Mouse (Mus musculus) limb, embryonic 10.5 days (tissue): ENCODE data around the gene Srcap. TPM values are rescaled to one million over a fixed set of nuclear protein-coding genes. Genes with fewer than 3 reads are reported as not detected.
"Not testable (repeated sequence)": the region's sequence is repeated elsewhere in the genome, so short reads cannot be mapped to it uniquely, and the experiment has no call there.

Experiments used
- DNase-seq: peaks from one replicate; pipeline ENCODE4 v3.0.0-alpha.2; 2017; ENCODE audit warnings: low spot score
- H3K27ac ChIP-seq: fragments of 300-500 bp; sonication (generic); 2 replicates; pipeline ENCODE4 v1.5.1; 2016; ENCODE audit warnings: mild to moderate bottlenecking
- H3K27me3 ChIP-seq: fragments of 300-500 bp; sonication (generic); 2 replicates; pipeline ENCODE4 v1.6.1; 2016; ENCODE audit warnings: low read depth, mild to moderate bottlenecking; ENCODE audit not compliant: poor library complexity, severe bottlenecking
- H3K36me3 ChIP-seq: fragments of 300-500 bp; sonication (generic); 2 replicates; pipeline ENCODE4 v1.6.1; 2016; ENCODE audit warnings: mild to moderate bottlenecking, moderate library complexity
- H3K4me1 ChIP-seq: fragments of 300-500 bp; sonication (generic); 2 replicates; pipeline ENCODE4 v1.6.1; 2016
- H3K4me3 ChIP-seq: fragments of 300-500 bp; sonication (generic); 2 replicates; pipeline ENCODE4 v1.5.1; 2016; ENCODE audit warnings: mild to moderate bottlenecking, moderate library complexity
- H3K9me3 ChIP-seq: fragments of 300-500 bp; sonication (generic); replicated peaks from 2 replicates; pipeline ENCODE4 v1.6.1; 2016; ENCODE audit warnings: mild to moderate bottlenecking
- WGBS: fragments of 180-500 bp; shearing (Covaris S2); methylation state at CpG from one replicate; pipeline ENCODE4 v1.1.7; 2016; 5-methylcytosine and 5-hydroxymethylcytosine counted together
- polyA plus RNA-seq: library from polyadenylated mRNA; unstranded; fragments of >200 nt; fragmentation: Nextera tagmentation; extraction: Ambion mirVana; gene quantifications from 2 replicates; pipeline ENCODE4 v1.2.1, GENCODE M21; 2016

Srcap gene
- 70.9 and 80.4 TPM in 2 replicates for polyA plus RNA-seq

DNA sequence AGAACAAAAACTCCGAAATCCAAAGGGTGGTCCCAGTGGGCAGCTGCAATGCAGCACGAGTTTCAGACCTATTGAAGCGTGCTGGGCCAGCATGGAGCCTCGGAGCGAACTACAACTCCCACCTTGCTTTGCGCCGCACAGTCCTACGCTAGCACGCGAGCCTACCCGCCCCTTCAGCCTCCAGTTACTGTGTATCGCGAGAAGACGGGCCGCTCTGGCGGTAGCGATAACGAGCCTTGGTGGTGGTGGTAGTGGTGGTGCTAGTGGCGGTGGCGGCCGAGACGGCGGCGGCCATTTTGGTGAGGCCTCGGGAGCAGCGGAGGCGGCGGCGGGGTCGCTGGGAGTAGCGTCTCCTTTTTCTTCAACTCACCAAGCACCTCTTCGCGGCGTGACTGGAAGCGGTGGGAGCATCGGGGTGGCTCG lies at the start of gene Srcap:
Gene Srcap, plus strand, starts transcription at position 176 of the 423 bp plus-strand sequence.
- peak within 1 kb of the TSS; percentile 86 for H3K4me3 ChIP-seq
- peaks cover 22% of the 10 kb centered on the region for H3K4me1 ChIP-seq
- peak; percentile 96 for DNase-seq
- no peaks in the 10 kb centered on the region for H3K9me3 ChIP-seq
- H3K27ac ChIP-seq, result peak within 1 kb of the TSS; percentile 99
- peaks cover 37% of the 10 kb centered on the region for H3K36me3 ChIP-seq
- under 1% methylated on average over 37 of the region's 37 CpGs for WGBS
- H3K27me3 ChIP-seq, result no peaks in the 10 kb centered on the region

DNA sequence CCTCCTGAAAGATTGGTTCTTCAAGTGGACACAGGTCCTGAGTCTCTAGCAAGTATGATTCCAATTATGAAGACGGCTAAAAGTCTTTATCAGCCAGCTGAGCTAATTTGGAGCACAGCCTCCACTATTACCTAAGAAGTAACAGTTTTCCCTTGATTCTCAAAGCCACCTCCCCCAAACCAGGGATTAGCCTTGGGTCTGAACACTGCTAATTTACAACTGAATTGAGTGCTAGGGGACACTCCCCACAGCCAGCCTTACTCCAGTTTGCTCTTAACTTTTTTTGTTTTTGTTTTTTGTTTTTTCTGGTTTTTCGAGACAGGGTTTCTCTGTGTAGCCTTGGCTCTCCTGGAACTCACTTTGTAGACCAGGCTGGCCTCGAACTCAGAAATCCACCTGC lies 46.6 kb upstream of the Srcap start:
- WGBS, result 89% methylated on average over 3 of the region's 3 CpGs
- H3K4me1 ChIP-seq, result peaks cover 3% of the 10 kb centered on the region; the same call in 1 of the 2 replicates
- DNase-seq, result no peak
- H3K4me3 ChIP-seq, result no peak overlapping the region
- no peak overlapping the region for H3K27ac ChIP-seq
- H3K9me3 ChIP-seq, result no peaks in the 10 kb centered on the region; the same call in 1 of the 2 replicates
- H3K36me3 ChIP-seq, result peaks cover 91% of the 10 kb centered on the region
- H3K27me3 ChIP-seq, result no peaks in the 10 kb centered on the region

DNA sequence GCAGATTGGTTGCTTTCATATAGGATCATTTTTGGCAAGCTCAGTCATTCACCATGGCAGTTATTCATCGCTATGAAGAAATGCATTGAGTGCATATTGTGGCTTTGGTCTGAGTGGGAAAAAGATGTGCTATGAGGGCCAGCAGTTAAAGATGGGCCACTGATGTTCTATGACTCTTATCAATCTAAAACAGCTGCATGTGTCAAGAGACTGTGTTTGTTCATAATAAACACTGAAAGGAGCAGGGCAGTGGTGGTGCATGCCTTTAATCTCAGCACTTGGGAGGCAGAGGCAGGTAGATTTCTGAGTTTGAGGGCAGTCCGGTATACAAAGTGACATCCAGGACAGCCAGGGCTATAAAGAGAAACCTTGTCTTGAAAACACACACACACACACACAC lies 46.1 kb upstream of the Srcap start:
- not testable (repeated sequence) for H3K4me1 ChIP-seq, H3K9me3 ChIP-seq, H3K27me3 ChIP-seq, DNase-seq, H3K4me3 ChIP-seq, H3K27ac ChIP-seq
- 93% methylated on average over 2 of the region's 2 CpGs for WGBS
- peaks cover 86% of the 10 kb centered on the region for H3K36me3 ChIP-seq

DNA sequence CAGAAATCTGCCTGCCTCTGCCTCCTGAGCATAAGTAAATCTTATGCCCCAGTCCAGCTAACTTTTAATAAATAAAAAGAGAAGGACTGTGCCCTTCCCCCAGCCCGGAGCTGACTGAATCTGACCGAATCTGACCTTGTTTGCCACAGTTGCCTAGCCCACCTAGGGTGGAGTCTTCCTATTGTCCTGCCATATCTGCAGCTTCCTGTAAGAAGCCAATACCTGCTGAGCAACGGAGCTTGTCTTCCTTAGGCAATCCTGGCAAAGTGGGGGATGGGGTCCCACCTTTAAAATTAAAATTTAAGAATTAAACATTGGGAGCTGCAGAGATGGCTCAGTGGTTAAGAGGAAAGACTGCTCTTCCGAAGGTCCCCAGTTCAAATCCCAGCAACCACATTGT lies 45.2 kb upstream of the Srcap start:
- Histone ChIP-seq H3K27me3 (no peaks in the 10 kb centered on the region), H3K27ac (no peak overlapping the region), H3K9me3 (no peaks in the 10 kb centered on the region; the same call in 1 of the 2 replicates), H3K4me1 (peaks cover 5% of the 10 kb centered on the region; the same call in 1 of the 2 replicates), H3K4me3 (no peak overlapping the region), H3K36me3 (peaks cover 77% of the 10 kb centered on the region)
- WGBS, result 95% methylated on average over 4 of the region's 4 CpGs
- no peak for DNase-seq

DNA sequence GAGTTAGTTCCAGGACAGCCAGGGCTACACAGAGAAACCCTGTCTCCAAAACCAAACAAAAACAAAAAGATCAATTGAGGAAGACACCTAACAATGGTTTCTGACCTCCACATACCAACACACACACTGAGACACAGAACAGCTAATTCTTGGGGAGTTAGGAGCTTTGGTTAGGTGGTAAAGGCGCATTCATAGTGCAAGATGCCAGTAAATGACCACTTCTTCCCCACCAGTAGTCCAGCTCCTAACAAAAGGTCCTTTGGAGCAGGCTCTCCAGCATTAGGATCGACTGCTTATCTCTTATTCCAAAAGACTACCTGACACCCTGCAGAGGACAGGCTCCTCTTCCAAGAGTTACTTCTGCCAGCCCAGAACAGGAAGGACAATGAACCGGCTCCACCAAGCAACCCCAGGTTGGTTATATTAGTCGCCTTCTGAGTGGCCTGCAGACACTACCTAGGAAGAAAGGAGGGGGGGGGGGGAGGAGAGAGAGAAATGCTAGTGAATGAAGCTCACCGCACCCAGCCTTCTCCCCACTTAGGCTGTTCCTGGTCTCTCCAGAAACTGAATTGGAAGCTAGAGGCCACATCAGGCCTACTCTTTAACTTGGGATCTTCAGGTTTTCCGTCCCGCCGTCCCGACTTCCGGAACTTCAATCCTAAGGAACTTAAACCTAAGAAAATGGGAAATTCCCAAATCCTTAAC lies 41.6 kb upstream of the Srcap start:
- DNase-seq, result peak; percentile 60
- H3K36me3 ChIP-seq, result peaks cover 66% of the 10 kb centered on the region

DNA sequence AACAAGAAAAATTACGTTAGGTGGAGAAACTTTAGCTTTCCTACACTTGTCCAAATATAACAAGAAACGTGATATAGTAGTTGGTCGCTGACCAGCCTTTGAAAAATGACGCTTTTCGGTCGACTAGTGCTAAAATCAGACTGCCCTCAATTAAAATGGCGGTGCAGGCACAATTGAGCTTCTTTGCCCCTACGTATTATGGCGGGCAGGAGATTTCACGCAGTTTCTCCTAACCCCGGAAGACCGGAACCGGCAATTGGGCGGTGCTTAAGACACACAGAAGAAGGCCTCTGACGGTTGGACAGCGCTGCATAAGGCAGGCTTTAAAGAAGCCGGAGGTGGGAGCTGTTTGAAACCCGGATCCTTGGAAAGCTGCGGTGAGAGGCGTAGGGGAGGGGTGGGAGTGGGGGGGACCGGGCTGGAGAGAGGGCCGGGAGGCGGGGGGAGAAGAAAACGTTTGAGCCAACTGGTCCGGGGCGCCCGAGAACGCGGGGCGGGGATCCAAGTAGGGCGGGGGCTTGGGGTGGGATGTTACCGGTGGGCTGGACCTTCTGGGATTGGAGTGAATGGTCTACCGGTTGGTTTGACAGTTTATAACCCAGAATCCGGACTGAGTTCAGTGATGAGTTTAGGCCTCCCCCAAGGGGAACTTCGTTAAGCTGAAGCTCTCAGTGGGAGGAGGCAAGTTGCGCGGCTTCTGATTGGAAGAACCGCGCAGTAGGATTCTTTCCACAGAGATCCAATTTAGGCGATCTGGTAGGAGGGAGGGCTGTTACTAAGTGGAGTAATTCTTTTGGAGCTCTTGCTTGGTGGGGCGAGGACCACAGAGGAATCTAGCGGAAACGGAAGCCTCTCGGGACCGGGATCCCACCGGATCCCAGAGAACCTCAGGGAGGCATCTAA lies 40.8 kb upstream of the Srcap start:
- Histone ChIP-seq H3K27ac (peak overlapping the region; percentile 94), H3K9me3 (no peaks in the 10 kb centered on the region; the same call in 1 of the 2 replicates), H3K4me1 (peaks cover 17% of the 10 kb centered on the region), H3K36me3 (peaks cover 66% of the 10 kb centered on the region), H3K27me3 (no peaks in the 10 kb centered on the region), H3K4me3 (peak overlapping the region; percentile 89)
- 1% methylated on average over 46 of the region's 46 CpGs for WGBS
- DNase-seq, result peak; percentile 88

More for the DNA sequence above, 41.6 kb upstream of the Srcap start:
- H3K4me1 ChIP-seq, result peaks cover 17% of the 10 kb centered on the region
- WGBS, result 13% methylated on average over 10 of the region's 10 CpGs
- peak overlapping the region; percentile 94 for H3K27ac ChIP-seq
- no peaks in the 10 kb centered on the region for H3K27me3 ChIP-seq
- no peaks in the 10 kb centered on the region; the same call in 1 of the 2 replicates for H3K9me3 ChIP-seq
- peak overlapping the region; percentile 89 for H3K4me3 ChIP-seq

DNA sequence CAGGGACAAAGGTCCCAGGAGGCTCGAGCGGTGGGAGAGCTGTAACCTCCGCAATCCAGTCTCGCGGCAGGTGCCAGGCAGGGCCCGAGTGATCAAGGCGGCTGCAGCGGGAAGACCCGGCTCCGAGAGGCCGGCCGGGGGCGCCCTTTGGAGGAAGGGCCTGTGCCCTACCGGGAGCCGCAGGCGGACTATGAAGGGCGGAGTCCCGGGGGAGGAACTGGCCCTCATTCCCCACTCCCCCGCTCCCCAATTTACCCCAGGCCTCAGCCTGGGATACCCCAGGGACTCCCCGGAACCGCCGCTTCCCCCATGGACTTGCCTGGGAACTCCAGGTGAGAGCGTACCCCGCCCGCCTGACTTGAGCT lies 40.2 kb upstream of the Srcap start:
- under 1% methylated on average over 25 of the region's 25 CpGs for WGBS
- peaks cover 66% of the 10 kb centered on the region for H3K36me3 ChIP-seq
- H3K4me1 ChIP-seq, result peaks cover 17% of the 10 kb centered on the region
- no peaks in the 10 kb centered on the region for H3K27me3 ChIP-seq
- H3K4me3 ChIP-seq, result peak overlapping the region; percentile 89
- DNase-seq, result peak; percentile 74
- H3K27ac ChIP-seq, result peak overlapping the region; percentile 94
- no peaks in the 10 kb centered on the region; the same call in 1 of the 2 replicates for H3K9me3 ChIP-seq

DNA sequence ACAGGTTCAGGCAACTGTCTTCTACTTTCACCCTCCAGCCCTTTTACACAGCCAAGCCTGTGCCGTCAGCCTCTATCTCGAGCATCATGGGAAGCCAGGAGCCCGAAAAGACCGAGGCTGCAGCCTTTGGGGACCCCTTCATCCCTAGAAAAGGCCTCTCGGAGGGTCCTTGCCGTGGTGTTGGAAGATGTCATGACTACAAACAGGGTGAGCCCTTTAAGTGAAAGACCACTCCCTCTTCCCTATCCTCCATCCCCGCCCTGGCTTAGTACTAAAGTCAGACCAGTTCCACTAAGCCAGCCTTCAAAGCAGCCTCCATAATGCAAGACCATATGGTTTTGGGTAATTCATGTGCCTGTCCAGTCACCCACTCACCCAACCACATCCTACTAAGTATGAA lies 39.7 kb upstream of the Srcap start:
- 4% methylated on average over 7 of the region's 7 CpGs for WGBS
- DNase-seq, result no peak
- Histone ChIP-seq H3K4me1 (peaks cover 21% of the 10 kb centered on the region), H3K9me3 (no peaks in the 10 kb centered on the region; the same call in 1 of the 2 replicates), H3K36me3 (peaks cover 66% of the 10 kb centered on the region), H3K27ac (peak overlapping the region; percentile 94), H3K4me3 (peak overlapping the region; percentile 89), H3K27me3 (no peaks in the 10 kb centered on the region)

DNA sequence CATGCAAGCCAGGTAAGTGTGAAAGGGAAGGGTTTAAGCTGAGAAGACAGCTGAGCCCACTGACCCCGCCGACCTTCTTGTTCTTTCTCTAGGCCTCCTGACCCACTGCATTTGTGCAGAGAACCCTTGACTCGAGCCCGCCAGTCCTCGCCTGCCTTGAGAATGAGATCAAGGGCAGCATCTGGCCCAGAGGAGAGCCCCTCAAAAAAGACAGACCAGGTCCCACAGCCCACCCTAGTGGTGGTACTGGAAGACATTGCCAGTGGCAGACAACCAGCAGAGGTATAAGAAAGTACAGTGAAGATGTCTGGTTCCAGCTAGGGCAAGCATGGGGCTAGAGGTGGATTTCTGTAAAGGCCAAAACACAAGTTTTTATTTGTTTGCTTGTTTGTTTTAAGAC lies 38.1 kb upstream of the Srcap start:
- DNase-seq, result no peak
- H3K27me3 ChIP-seq, result no peaks in the 10 kb centered on the region
- 86% methylated on average over 5 of the region's 5 CpGs for WGBS
- H3K4me1 ChIP-seq, result peaks cover 26% of the 10 kb centered on the region
- no peaks in the 10 kb centered on the region for H3K9me3 ChIP-seq
- H3K36me3 ChIP-seq, result peaks cover 51% of the 10 kb centered on the region
- H3K4me3 ChIP-seq, result no peak overlapping the region; the same call in 1 of the 2 replicates
- no peak overlapping the region for H3K27ac ChIP-seq

DNA sequence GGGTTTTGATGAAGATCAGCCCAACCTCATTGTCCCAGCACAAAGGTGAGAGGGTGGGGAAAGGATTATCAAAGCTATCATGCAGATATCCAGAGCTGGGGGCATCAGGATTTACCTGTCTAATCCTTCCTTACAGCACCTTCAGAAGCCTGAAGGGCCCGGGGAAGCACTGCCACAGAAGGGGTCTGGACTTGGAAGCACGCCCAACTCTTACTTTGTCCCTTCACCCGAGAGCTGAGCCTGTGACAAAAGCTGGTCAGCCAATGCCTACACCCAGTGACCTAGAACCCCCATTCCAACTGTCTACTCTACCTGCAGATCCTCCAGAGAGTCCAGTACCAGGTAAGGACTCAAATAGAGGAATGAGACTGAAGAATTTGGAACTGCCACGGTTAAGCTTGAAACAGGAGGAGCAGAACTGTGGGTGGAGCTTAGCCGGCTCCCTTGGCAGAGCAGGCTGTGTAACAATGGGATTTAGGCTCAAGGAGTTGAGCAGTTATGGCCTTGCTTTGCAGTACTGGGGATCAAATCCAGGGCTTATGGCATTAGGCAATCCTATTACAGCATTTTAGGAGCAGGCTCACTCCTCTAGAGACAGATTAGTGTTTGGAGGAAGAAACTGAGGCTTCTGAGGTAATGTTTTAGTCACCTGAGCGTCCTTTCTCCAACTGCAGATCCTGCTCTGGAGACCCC lies 37.3 kb upstream of the Srcap start:
- DNase-seq, result no peak

DNA sequence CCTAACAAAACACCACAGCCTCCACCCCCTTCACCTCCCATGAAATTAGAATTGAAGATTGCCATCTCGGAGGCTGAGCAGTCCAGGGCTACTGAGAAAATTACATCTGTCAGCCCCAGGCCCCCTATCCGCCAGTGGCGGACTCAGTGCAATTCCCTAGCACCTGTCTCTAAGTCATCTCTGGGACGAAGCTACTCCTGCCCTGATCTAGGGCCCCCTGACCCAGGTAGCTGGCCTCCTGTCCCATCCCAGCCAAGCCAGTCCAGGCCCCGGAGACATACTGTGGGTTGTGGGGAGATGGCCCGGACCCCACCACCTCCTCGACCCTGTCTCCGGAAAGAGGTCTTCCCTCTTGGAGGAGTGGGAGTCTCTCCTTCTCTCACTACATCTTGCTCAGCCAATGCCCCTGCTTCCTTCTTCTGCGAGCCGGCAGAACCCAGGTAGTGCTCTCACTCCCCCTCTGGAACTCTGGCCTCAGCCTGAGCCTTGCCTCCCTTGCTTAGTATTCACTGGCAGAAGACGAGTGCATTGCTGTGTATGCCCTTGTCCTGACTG lies 36.5 kb upstream of the Srcap start:
- H3K4me1 ChIP-seq, result peaks cover 34% of the 10 kb centered on the region
- DNase-seq, result no peak
- H3K36me3 ChIP-seq, result peaks cover 47% of the 10 kb centered on the region
- WGBS, result 93% methylated on average over 11 of the region's 11 CpGs
- no peak overlapping the region for H3K4me3 ChIP-seq
- H3K9me3 ChIP-seq, result no peaks in the 10 kb centered on the region
- H3K27ac ChIP-seq, result no peak overlapping the region
- H3K27me3 ChIP-seq, result no peaks in the 10 kb centered on the region

More for the DNA sequence above, 37.3 kb upstream of the Srcap start:
- no peaks in the 10 kb centered on the region for H3K27me3 ChIP-seq
- H3K4me1 ChIP-seq, result peaks cover 30% of the 10 kb centered on the region
- 87% methylated on average over 6 of the region's 6 CpGs for WGBS
- H3K36me3 ChIP-seq, result peaks cover 44% of the 10 kb centered on the region
- H3K9me3 ChIP-seq, result no peaks in the 10 kb centered on the region
- H3K4me3 ChIP-seq, result no peak overlapping the region
- no peak overlapping the region for H3K27ac ChIP-seq

DNA sequence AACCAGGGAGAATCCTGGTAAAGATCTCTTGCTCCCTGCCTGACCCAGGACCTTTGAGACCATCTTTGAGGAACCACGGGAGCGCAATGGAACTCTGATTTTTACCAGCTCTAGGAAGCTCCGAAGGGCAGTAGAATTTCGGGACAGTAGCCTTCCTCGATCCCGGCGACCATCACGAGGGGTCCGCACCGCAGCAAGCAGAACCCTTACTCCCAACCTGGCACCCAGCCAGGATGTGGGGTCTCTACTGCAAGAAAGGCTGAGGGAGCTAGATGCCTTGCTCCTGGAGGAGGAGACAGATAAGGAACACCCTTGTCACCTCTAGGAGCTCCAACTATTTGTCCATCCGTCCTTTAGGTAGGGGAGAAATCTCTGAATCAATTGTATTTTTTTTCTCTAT lies 35.4 kb upstream of the Srcap start:
- Histone ChIP-seq H3K27me3 (no peaks in the 10 kb centered on the region), H3K36me3 (peaks cover 57% of the 10 kb centered on the region), H3K27ac (no peak overlapping the region), H3K4me3 (no peak overlapping the region), H3K4me1 (peaks cover 42% of the 10 kb centered on the region), H3K9me3 (no peaks in the 10 kb centered on the region)
- 95% methylated on average over 11 of the region's 11 CpGs for WGBS
- no peak for DNase-seq
